Mouse (Mus musculus): ENCODE measurements at regions not wholly inside any gene's neighbourhood (a gene's known extent, or its start where the extent isn't known, plus 50 kb on each side); places are given as distances from the start of the nearest gene placed in this dataset.

DNA sequence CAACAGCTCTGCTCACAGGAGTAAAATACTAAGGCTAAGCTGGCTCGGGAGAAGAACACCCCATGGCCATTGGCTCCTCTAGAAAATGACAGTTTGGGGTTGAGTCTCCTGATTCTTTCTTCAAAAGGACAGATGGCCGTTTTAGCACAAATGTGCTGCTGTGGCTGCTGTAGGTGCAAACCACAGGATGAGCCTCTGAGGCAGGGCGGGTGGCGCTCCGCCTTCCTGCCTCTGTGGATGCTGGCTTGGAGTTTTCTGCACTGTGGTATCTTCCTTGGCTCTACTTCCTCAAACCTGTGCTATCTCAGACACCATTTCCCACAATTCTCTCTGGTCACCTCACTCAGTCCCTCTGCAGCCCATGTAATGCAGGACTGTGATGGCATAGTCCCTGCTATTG is 317.8 kb upstream of the Prickle1 start:
- Histone ChIP-seq H3K4me2 (ENCODE audit: low read depth, low read length) (no peak overlapping the region), H3K9ac (ENCODE audit: low read depth, low read length) (no peak overlapping the region), H3K27ac (replicated peaks; ENCODE audit: low read depth, low read length) (no peak overlapping the region), H3K4me3 (ENCODE audit: low read depth, low read length) (no peak overlapping the region), H3K9me3 (ENCODE audit: control insufficient read depth, low read length) (no peaks in the 10 kb centered on the region), H3K4me1 (ENCODE audit: control insufficient read depth, insufficient read depth, low read length) (peaks cover 20% of the 10 kb centered on the region), H3K36me3 (ENCODE audit: control insufficient read depth, insufficient read depth, low read length) (no peaks in the 10 kb centered on the region), H3K27me3 (replicated peaks; ENCODE audit: control insufficient read depth, insufficient read depth, low read length) (no peaks in the 10 kb centered on the region)
- 79% methylated on average over 5 of the region's 5 CpGs for WGBS
- no peak for DNase-seq (ENCODE audit: low spot score)
- no peak for ATAC-seq (ENCODE audit: low read depth)

DNA sequence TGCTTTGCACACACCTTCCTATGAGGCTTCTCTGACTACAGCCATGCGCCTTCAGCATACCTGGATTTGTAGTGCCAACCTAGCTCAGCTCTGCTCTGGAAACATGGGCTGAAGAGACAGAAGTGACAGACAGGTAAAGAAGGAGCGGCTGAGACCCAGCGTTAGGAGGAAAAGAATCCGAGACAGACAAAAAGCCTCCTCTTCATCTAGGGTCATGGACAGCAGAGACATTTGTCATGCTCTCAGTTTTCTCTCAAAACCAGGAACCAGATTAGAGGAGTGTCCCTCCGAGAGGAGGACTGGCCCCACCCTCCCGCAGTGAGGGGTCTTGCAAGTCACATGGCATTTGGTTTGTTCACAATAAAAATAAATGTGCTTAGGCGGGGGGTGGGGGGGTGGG is 317.4 kb upstream of the Prickle1 start:
- H3K4me1 ChIP-seq (ENCODE audit: control insufficient read depth, insufficient read depth, low read length) = peaks cover 18% of the 10 kb centered on the region
- H3K9ac ChIP-seq (ENCODE audit: low read depth, low read length) = no peak overlapping the region
- H3K27ac ChIP-seq (replicated peaks; ENCODE audit: low read depth, low read length) = no peak overlapping the region
- H3K9me3 ChIP-seq (ENCODE audit: control insufficient read depth, low read length) = no peaks in the 10 kb centered on the region
- H3K27me3 ChIP-seq (replicated peaks; ENCODE audit: control insufficient read depth, insufficient read depth, low read length) = no peaks in the 10 kb centered on the region
- no peak overlapping the region for H3K4me3 ChIP-seq (ENCODE audit: low read depth, low read length)
- DNase-seq (ENCODE audit: low spot score) = no peak
- 46% methylated on average over 7 of the region's 7 CpGs for WGBS
- H3K36me3 ChIP-seq (ENCODE audit: control insufficient read depth, insufficient read depth, low read length) = no peaks in the 10 kb centered on the region
- ATAC-seq (ENCODE audit: low read depth) = no peak
- no peak overlapping the region for H3K4me2 ChIP-seq (ENCODE audit: low read depth, low read length)

DNA sequence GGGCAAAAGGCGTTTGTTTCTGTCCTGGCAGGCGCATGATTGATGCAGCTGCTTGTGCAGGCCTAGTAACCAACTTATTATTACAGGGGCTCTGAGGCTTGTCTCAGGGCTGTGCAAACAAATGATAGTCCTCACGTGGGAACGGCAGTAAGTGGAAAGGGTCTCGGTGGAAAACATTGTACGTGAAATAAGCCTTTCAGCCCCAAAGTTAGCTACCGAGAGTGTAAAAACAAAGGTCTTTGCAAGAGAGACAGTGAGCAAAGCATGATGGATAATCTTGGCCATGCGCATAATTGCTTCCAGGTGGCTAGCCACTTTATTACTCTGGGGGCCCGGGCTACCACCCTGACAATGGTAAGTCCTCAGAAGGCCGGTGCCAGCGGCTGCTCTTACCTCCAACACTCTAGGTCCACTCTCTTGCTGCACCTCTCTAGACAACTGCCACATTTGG is 315.3 kb upstream of the Prickle1 start:
- Histone ChIP-seq H3K36me3 (ENCODE audit: control insufficient read depth, insufficient read depth, low read length) (no peaks in the 10 kb centered on the region), H3K4me1 (ENCODE audit: control insufficient read depth, insufficient read depth, low read length) (0 out of 2 replicates have a peak, but pooled peaks cover 5% of the 10 kb centered on the region), H3K9me3 (ENCODE audit: control insufficient read depth, low read length) (no peaks in the 10 kb centered on the region), H3K9ac (ENCODE audit: low read depth, low read length) (no peak overlapping the region), H3K27me3 (replicated peaks; ENCODE audit: control insufficient read depth, insufficient read depth, low read length) (no peaks in the 10 kb centered on the region), H3K4me2 (ENCODE audit: low read depth, low read length) (no peak overlapping the region), H3K27ac (replicated peaks; ENCODE audit: low read depth, low read length) (no peak overlapping the region; the same call in 1 of the 2 replicates), H3K4me3 (ENCODE audit: low read depth, low read length) (no peak overlapping the region)
- DNase-seq (ENCODE audit: low spot score) = no peak
- 15% methylated on average over 11 of the region's 11 CpGs for WGBS
- ATAC-seq (ENCODE audit: low read depth) = no peak

DNA sequence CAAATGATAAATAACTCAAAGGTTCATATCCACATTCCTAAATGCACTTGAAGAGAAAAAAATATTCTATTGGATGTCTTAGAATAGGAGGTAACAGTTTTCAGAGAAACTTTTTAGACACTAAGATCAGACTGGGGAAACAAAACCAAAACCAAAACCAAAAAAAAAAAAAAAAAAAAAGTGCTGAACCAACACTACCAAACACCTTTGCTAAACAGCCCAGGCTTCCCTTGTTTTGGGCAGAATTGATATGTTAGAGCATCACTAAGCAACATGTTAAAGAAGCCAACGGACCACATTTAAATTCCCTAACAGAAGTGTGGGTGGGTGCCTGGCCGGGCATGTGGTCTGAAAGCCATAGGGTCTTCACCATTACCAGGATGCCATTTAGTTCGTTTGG is 314.5 kb upstream of the Prickle1 start:
- Histone ChIP-seq H3K9ac (ENCODE audit: low read depth, low read length) (no peak overlapping the region), H3K4me1 (ENCODE audit: control insufficient read depth, insufficient read depth, low read length) (0 out of 2 replicates have a peak, but pooled peaks cover 5% of the 10 kb centered on the region), H3K4me3 (ENCODE audit: low read depth, low read length) (no peak overlapping the region), H3K9me3 (ENCODE audit: control insufficient read depth, low read length) (no peaks in the 10 kb centered on the region), H3K27ac (replicated peaks; ENCODE audit: low read depth, low read length) (no peak overlapping the region), H3K27me3 (replicated peaks; ENCODE audit: control insufficient read depth, insufficient read depth, low read length) (no peaks in the 10 kb centered on the region), H3K4me2 (ENCODE audit: low read depth, low read length) (no peak overlapping the region), H3K36me3 (ENCODE audit: control insufficient read depth, insufficient read depth, low read length) (no peaks in the 10 kb centered on the region)
- no peak for DNase-seq (ENCODE audit: low spot score)
- ATAC-seq (ENCODE audit: low read depth) = no peak
- 85% methylated on average over 3 of the region's 3 CpGs for WGBS

DNA sequence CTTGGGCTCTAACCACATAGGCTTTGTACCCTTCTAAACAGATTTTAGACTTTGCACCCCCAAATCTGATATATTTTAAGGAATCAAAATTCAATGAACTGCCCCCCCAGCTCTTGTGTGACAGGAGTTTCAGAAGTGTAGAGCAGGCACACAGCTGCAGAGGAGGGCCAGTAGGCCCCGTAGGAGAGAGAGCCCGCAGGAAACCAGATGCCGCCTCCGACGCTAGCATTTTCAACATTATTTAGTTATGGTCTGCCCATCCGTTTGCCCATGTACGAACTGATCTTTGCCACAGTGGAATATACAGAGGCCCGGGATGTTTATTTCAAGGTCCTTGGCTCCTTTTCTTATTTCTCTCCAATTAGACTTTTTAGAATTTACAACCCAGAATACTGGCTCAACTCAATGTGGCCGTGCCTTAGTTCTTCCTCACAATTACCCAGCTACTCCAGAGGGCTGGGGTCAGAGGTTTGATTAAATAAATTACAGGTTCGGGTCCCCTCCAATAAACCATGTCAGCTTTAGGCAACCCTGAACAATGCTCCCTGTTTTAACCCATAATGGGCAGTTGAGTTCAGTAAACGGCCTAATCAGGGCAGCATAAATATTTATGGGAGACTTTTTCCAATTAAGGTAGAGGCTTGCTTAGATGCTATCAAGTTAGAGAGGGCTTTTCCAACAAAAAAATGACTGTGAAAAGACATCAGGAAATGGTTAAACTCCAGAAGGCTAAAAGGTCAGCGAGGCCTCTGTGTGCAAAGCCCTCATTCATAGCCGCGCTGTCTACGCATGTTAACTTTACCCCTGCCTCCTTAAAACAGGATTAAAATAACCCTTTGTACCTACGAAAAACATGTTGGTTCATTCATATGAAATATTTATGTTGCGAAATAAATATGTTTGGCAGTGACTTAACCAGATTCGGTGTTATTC is 308.2 kb upstream of the Prickle1 start:
- H3K9me3 ChIP-seq (ENCODE audit: control insufficient read depth, low read length) = no peaks in the 10 kb centered on the region
- no peak overlapping the region for H3K4me3 ChIP-seq (ENCODE audit: low read depth, low read length)
- H3K9ac ChIP-seq (ENCODE audit: low read depth, low read length) = no peak overlapping the region
- H3K27ac ChIP-seq (replicated peaks; ENCODE audit: low read depth, low read length) = no peak overlapping the region
- H3K4me1 ChIP-seq (ENCODE audit: control insufficient read depth, insufficient read depth, low read length) = peaks cover 12% of the 10 kb centered on the region
- DNase-seq (ENCODE audit: low spot score) (peak; percentile 42), ATAC-seq (ENCODE audit: low read depth) (0 out of 2 replicates have a peak, but pooled peaks have one; percentile 37)
- H3K36me3 ChIP-seq (ENCODE audit: control insufficient read depth, insufficient read depth, low read length) = no peaks in the 10 kb centered on the region
- 36% methylated on average over 18 of the region's 18 CpGs for WGBS
- H3K27me3 ChIP-seq (replicated peaks; ENCODE audit: control insufficient read depth, insufficient read depth, low read length) = no peaks in the 10 kb centered on the region
- no peak overlapping the region for H3K4me2 ChIP-seq (ENCODE audit: low read depth, low read length)

DNA sequence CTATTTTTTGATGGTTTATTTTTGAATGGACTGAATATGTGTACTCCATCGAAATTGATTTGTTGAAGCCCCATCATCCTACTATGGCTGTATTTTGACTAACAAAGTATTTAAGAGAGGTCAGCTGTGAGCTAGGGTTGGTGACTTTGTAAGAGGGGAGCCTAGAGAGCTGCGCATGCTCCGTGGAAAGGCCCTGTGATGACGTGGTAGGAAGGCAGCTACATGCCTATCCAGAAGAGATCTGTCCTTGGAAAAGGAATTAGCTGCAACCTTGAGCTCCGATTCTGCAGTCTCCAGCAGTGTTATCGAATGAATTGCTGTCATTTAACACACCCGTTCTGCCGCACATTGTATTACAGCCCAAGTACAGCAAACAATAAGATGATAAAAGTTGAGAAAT is 287.1 kb upstream of the Prickle1 start:
- H3K4me3 ChIP-seq (ENCODE audit: low read depth, low read length) = no peak overlapping the region
- H3K4me2 ChIP-seq (ENCODE audit: low read depth, low read length) = no peak overlapping the region
- H3K9me3 ChIP-seq (ENCODE audit: control insufficient read depth, low read length) = no peaks in the 10 kb centered on the region
- H3K27me3 ChIP-seq (replicated peaks; ENCODE audit: control insufficient read depth, insufficient read depth, low read length) = no peaks in the 10 kb centered on the region
- WGBS = 90% methylated on average over 8 of the region's 8 CpGs
- H3K36me3 ChIP-seq (ENCODE audit: control insufficient read depth, insufficient read depth, low read length) = no peaks in the 10 kb centered on the region
- ATAC-seq (ENCODE audit: low read depth) = no peak
- no peak for DNase-seq (ENCODE audit: low spot score)
- H3K9ac ChIP-seq (ENCODE audit: low read depth, low read length) = no peak overlapping the region
- H3K27ac ChIP-seq (replicated peaks; ENCODE audit: low read depth, low read length) = no peak overlapping the region
- H3K4me1 ChIP-seq (ENCODE audit: control insufficient read depth, insufficient read depth, low read length) = peaks cover 5% of the 10 kb centered on the region

GRCm38 (mm10) chr15:93881276-93881675 is 285.6 kb upstream of the Prickle1 start:
- no peak overlapping the region for H3K9ac ChIP-seq (ENCODE audit: low read depth, low read length)
- ATAC-seq (ENCODE audit: low read depth) (no peak), DNase-seq (ENCODE audit: low spot score) (no peak)
- no peaks in the 10 kb centered on the region for H3K36me3 ChIP-seq (ENCODE audit: control insufficient read depth, insufficient read depth, low read length)
- H3K9me3 ChIP-seq (ENCODE audit: control insufficient read depth, low read length) = no peaks in the 10 kb centered on the region
- H3K4me1 ChIP-seq (ENCODE audit: control insufficient read depth, insufficient read depth, low read length) = peaks cover 5% of the 10 kb centered on the region; the same call in 1 of the 2 replicates
- H3K4me3 ChIP-seq (ENCODE audit: low read depth, low read length) = no peak overlapping the region
- no peak overlapping the region for H3K27ac ChIP-seq (replicated peaks; ENCODE audit: low read depth, low read length)
- H3K27me3 ChIP-seq (replicated peaks; ENCODE audit: control insufficient read depth, insufficient read depth, low read length) = no peaks in the 10 kb centered on the region
- H3K4me2 ChIP-seq (ENCODE audit: low read depth, low read length) = no peak overlapping the region

DNA sequence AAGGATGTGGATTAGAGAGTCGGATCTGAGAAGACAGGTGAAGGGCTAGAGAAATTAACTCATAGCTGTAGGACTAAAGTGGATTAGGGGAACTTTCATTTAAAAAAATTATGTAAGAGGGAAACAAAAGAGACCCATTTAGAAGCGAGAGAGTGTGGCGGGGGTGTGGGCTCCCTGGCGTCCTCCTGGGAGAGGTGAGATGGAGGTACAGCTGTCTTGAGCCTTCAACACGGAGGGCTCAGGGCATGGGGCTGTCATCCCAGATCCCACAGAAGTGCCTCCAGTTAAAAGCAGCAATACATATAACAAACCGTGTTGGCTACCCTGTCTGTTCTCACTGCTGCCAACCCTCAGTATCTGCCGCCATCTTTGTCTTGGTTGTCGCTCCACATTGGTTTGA is 284.6 kb upstream of the Prickle1 start:
- H3K9ac ChIP-seq (ENCODE audit: low read depth, low read length) = no peak overlapping the region
- DNase-seq (ENCODE audit: low spot score) (no peak), ATAC-seq (ENCODE audit: low read depth) (no peak)
- H3K27me3 ChIP-seq (replicated peaks; ENCODE audit: control insufficient read depth, insufficient read depth, low read length) = no peaks in the 10 kb centered on the region
- H3K36me3 ChIP-seq (ENCODE audit: control insufficient read depth, insufficient read depth, low read length) = no peaks in the 10 kb centered on the region
- peaks cover 5% of the 10 kb centered on the region; the same call in 1 of the 2 replicates for H3K4me1 ChIP-seq (ENCODE audit: control insufficient read depth, insufficient read depth, low read length)
- no peak overlapping the region for H3K27ac ChIP-seq (replicated peaks; ENCODE audit: low read depth, low read length)
- WGBS = 84% methylated on average over 8 of the region's 8 CpGs
- H3K9me3 ChIP-seq (ENCODE audit: control insufficient read depth, low read length) = no peaks in the 10 kb centered on the region
- no peak overlapping the region for H3K4me3 ChIP-seq (ENCODE audit: low read depth, low read length)
- H3K4me2 ChIP-seq (ENCODE audit: low read depth, low read length) = no peak overlapping the region

- no peak overlapping the region for H3K27ac ChIP-seq (replicated peaks; ENCODE audit: low read depth, low read length)
These were observed 283.3 kb upstream of the Prickle1 start for GRCm38 (mm10) chr15:93879006-93879405.

More at GRCm38 (mm10) chr15:93879006-93879405, 283.3 kb upstream of the Prickle1 start:
- Histone ChIP-seq H3K9me3 (ENCODE audit: control insufficient read depth, low read length) (no peaks in the 10 kb centered on the region), H3K4me3 (ENCODE audit: low read depth, low read length) (no peak overlapping the region), H3K4me2 (ENCODE audit: low read depth, low read length) (no peak overlapping the region), H3K4me1 (ENCODE audit: control insufficient read depth, insufficient read depth, low read length) (peaks cover 5% of the 10 kb centered on the region; the same call in 1 of the 2 replicates), H3K27me3 (replicated peaks; ENCODE audit: control insufficient read depth, insufficient read depth, low read length) (no peaks in the 10 kb centered on the region), H3K9ac (ENCODE audit: low read depth, low read length) (no peak overlapping the region), H3K36me3 (ENCODE audit: control insufficient read depth, insufficient read depth, low read length) (no peaks in the 10 kb centered on the region)
- no peak for DNase-seq (ENCODE audit: low spot score)
- WGBS = 68% methylated on average over 3 of the region's 3 CpGs
- ATAC-seq (ENCODE audit: low read depth) = no peak
